Mouse (Mus musculus) heart, postnatal 25 days (tissue): ENCODE measurements at regions not wholly inside any gene's neighbourhood (a gene's known extent, or its start where the extent isn't known, plus 50 kb on each side); places are given as distances from the start of the nearest gene placed in this dataset.
"Not testable (repeated sequence)": the region's sequence is repeated elsewhere in the genome, so short reads cannot be mapped to it uniquely, and the experiment has no call there.

Experiments
- DNase-seq: peaks from one replicate; pipeline ENCODE4 v3.0.0; 2022; ENCODE audit warnings: low spot score
- intact Hi-C: fragments of 180-260 bp; cut with DNase I; formaldehyde crosslinking; loops from one replicate; pipeline ENCODE4 v1.15.1; 2025

DNA sequence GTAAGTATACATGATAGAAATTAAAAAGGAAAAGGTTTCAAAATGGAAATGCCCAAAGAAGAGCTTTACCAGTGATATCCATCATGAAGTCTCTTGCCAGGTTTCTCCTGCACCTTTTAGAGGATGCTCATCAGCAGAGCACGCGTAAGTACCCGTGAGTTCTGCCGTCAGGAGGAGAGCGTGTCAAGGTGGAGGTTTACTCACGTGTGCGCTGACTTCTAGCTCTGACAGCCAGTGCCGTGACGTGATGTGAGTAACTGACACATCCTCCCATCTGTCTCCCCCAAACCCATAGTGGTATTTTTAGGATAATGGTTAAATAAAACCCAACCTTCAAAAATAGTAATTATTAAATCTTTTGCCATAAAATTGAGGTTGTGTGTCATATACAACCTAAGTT lies 55.3 kb downstream of the Adra2a start:
- no peak for DNase-seq
- intact Hi-C loops = no loop called here

DNA sequence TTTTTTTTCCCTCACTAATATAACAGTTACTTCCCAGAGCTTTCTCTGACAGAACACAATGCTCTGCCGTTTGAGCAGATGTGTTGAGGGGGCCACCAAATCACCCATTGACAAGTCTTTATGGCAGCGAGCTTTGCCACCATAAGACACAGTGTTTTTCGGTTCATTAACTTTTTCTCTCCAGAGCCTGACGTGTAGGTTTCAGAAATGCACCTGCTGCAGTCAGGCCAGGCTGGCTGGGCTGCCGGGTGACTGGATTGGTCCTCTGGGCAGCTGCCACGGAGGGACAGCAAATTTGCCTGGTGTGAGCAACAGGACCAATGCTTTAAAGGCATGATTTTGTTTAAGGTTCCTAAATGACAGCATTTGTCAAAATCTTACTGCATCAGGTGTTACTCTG lies 55.8 kb downstream of the Adra2a start:
- intact Hi-C loops = no loop called here
- no peak for DNase-seq

DNA sequence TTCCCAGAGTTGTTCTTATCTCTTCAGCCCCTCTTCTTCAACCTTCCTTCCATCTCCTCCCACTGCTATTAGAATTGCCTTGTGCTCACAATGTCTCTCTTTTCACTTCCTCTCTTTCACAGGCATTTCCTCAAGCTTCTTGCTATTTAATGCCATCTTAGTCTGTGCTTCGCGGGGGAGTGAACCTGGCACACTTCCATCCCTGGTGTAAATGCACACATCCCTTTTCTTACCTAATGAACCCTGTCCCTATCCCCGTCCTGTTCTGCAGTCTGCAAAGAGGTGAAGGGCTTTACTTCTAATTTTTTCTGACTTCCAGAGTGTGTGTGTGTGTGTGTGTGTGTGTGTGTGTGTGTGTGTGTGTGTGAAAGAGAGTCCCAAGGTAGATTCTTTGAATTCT lies 62.6 kb downstream of the Adra2a start:
- DNase-seq = no peak
- intact Hi-C loops = no loop called here

DNA sequence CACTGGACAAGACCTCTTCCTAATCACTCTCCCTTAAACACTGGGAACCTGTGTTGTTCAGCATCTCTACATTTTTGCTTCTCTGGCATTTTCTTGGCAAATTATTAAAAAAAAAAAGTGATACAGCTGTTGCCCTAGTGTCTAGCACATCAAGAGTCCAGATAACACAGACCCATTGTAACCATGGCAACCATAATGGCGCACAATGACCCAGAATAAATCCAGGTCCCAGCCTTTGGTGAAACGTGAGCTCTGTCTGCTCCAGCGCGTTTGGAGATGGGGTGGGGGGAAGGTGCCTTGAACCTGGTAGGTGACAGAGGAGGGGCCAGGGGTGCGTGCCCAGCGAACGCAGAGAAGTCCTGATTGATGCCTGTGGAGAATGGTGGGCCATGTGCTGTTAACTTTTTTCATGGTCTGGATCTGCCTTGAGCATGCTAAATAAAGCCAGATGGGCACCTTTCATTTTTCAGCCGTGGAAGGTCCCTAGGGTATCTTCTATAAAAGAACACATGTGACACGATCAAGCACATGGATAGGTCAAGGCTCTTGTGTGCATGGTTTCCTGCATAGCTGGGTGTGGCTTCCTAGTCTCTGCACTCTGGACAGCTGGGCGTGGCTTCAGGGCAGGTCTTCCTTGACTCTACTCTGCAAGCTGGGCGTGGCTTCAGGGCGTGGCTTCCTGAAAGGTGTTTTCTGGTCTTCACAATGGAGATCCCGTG lies 63.3 kb downstream of the Adra2a start:
- no peak for DNase-seq
- intact Hi-C loops = no loop called here

DNA sequence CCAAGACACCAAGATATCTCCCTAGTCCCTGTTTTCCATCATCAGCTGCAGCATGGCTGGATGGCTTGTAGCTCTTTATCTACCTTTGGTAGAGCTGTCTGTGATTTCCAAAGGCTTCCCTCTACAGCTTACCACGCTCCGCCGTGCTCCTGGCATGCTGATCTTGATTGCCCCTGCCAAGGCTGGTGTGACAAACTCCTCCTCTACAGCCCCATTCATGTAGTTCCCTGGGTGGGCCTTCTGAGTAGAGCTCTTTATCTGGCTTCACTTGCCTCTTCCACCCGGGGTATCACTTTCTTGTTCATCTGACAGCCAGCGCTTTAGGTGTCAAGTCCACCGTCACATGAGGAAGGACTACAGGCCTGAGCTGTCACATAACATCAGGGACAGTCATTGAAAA lies 66.1 kb downstream of the Adra2a start:
- intact Hi-C loops = no loop called here
- no peak for DNase-seq

DNA sequence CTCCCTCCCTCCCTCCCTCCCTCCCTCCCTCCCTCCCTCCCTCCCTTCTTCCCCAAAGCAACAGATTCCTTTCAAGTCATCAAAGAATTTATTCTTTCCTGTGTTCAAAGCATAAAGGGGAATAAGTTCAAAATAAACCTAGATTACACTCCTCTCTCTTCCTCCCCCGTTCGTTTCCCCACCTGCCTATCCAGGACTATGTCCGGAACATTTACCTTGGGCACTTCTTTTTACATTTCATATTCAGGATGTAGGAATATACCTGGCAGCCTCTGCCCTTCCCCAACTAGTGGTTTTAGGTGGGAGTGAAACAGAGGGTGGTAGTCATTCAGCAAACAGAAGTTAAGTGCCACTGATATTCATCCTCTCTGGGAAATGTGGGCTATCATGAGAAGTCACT lies 68.7 kb downstream of the Adra2a start:
- intact Hi-C loops = no loop called here
- DNase-seq = no peak

DNA sequence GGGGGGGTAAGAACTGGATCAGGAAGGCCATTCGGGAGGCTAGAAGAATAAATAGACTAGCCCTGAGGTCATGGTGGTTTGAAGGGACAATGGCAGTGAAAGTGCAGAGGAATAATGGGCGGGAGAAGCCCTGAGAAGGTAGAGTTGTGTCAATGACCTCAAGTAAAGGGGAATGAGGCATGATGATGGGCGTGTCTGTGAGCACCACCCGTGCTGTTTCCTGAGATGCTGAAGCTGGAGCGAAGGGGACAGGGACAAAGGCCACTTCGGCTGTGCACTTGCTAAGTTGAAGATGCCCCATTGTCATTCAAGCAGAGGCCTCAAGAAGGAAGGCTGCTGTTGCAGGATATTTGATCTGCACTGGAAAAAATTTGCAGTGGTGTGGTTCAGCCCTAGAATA lies 69.5 kb downstream of the Adra2a start:
- DNase-seq = no peak
- intact Hi-C loops = no loop called here

DNA sequence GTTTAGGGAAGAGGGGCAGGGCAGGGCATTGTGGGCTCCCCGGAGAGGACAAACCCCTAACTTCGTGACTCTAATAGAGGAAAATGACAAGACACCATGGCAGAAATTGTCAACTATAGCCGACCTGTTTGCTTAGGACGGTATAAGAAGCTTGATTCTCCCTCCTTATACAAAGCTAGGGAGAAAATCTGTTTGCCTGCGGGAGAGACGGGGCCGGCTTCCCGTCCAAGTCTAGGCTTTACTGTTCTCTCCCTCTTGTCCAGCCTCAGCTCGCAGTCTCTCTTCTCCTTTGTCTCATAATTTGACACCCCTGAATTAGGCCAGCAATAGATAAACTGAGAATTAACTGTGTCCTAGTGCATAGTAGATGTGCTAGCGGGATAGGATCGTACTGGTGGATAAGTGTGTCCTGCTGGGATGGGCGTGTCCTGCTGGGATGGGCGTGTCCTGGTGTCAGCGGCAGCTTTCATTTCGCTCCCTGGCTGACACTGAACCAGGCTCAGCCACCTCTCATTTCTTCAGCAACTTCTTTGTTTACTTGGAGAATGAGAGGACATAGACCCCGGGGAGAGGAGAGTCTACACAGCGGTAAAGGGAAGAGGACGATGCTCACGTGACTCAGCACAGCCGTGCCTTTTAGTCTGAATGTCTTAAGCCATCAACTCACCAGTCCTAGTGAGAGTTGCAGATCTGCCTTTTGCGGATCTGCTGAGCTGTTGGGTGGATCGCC lies 70.8 kb downstream of the Adra2a start:
- intact Hi-C loops = no loop called here
- peak; percentile 10 for DNase-seq

DNA sequence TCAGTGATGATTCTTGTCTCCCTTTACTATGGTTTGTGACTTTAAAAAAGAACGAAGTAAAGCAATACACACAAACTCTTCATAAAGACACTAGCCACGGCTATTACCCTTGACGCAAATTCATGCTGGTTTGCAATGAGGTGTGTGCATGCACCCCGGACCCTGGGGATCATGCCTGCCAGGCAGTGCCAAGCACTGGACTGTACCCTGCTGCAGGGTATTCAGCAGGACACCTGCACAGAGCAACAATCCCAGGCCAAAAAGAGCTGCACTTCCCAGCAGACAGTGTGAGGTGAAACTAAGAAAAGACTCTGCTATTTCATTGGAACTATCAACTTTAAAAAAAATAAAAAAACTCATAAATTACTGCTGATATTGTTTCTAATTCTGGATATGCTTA lies 71.4 kb downstream of the Adra2a start:
- no peak for DNase-seq
- intact Hi-C loops = no loop called here

DNA sequence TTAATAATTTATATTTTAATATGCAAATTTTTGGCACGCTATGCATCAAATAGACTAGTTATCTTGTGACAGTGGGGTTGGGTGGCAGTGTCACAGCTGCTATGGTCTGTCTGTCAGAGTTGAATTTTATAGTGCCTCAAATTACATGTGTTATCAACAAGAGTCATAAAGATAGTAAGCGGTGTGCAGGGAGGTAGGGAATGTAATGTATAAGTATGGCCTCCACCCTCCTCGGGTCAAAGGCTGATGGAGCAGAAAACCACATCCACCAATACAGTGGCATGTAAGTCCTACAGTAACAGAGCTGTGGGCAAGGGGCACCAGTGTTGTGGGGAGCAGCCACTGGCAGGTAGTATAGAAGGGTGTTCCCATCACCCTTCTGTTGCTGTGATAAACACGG lies 72.9 kb downstream of the Adra2a start:
- intact Hi-C loops = no loop called here

DNA sequence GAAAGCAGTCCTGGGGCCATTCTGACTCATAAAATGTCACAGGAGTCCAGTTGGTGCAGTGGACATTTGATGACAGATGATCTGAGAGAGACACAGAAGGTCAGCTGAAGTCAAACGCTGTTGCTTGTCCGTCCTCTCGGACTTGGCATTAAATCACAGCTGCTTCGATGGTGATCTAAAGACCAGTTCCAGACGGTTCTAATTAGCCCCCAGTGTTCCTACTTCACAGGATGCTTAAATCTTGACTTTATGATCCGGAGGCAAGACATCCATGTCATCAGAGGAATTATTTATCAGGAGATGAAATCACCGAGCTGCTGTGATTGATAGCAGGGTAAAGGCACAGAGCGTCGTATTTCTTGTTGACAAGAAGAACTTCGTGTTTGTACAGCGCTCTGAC lies 73.7 kb downstream of the Adra2a start:
- no peak for DNase-seq

More for the DNA sequence above, 72.9 kb downstream of the Adra2a start:
- DNase-seq = no peak

DNA sequence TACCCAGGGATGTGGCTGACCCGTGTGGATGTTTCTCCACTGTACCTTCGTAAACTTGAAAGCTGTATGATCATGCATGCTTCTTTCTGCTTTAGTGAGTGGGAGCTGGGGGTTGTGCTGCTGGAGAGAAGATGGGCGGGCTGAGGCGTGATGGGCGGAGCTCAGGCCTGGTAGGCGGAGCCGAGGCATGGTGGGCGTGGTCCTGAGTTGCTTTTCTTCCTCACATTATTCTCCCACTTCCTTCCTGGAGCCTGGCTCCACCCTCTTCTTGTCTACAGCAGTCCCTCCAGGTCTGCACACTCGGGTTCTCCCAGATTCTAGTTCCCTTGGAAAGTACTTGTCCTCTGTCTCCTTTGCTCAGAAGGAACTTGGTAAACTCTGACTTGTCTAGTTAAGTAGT lies 79.6 kb downstream of the Adra2a start:
- no peak for DNase-seq
- intact Hi-C loops = no loop called here

More for the DNA sequence above, 73.7 kb downstream of the Adra2a start:
- intact Hi-C loops = no loop called here

DNA sequence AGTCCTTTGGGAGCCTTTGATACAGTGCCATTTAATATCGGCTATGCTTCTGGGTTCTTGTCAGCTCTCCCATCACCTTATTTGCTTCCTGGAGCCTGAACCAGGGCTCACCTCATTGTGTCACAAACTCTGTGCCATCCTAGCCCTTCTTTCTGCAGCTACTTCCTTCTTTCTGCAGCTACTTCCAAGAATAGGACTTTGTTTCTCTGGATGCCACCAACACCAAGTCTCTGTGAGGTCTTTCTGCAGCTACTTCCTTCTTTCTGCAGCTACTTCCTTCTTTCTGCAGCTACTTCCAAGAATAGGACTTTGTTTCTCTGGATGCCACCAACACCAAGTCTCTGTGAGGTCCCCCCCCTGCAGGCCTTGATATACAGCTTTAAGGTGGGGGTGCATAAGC lies 107.8 kb downstream of the Adra2a start:
- DNase-seq, intact Hi-C loops: not testable (repeated sequence)

DNA sequence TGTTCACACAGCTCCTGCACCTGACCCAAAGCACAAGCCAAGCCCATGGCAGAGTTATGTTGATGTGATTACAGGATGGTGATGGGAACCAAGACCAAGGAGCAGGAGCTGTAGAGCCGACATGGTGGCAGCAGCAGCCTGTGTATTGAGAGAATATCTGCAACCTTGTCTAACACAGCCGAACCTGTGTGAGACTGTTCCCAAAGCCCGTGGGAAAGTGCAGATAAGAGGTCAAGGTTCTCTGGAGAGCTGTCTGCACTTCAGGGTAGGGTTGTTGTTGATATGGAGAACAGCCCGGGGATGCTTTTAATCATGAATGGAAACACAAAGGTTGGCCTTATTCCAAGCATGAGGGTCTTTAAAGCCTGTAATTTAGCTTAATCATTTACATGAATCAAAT lies 110.4 kb downstream of the Adra2a start:
- no peak for DNase-seq
- intact Hi-C loops = no loop called here

DNA sequence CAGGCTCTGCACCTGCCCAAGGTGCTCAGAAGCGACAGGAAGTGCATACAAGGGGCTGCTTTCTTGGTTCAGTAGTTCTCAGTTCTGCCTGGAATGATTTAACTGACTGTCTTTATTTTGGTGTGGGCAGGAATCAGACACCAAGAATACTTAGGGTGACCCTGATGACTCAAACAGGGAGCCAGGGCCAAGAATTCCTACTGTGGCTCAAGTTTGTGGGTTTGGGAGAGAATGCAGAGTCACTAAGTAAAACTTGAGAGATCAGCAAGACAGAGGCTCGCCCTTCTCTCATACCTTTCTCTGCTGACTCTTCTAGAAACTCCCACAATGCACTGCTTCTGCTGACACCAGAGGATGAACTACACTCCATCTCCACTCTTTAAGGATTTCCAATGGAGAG lies 126.4 kb downstream of the Adra2a start:
- no peak for DNase-seq
- intact Hi-C loops = no loop called here

DNA sequence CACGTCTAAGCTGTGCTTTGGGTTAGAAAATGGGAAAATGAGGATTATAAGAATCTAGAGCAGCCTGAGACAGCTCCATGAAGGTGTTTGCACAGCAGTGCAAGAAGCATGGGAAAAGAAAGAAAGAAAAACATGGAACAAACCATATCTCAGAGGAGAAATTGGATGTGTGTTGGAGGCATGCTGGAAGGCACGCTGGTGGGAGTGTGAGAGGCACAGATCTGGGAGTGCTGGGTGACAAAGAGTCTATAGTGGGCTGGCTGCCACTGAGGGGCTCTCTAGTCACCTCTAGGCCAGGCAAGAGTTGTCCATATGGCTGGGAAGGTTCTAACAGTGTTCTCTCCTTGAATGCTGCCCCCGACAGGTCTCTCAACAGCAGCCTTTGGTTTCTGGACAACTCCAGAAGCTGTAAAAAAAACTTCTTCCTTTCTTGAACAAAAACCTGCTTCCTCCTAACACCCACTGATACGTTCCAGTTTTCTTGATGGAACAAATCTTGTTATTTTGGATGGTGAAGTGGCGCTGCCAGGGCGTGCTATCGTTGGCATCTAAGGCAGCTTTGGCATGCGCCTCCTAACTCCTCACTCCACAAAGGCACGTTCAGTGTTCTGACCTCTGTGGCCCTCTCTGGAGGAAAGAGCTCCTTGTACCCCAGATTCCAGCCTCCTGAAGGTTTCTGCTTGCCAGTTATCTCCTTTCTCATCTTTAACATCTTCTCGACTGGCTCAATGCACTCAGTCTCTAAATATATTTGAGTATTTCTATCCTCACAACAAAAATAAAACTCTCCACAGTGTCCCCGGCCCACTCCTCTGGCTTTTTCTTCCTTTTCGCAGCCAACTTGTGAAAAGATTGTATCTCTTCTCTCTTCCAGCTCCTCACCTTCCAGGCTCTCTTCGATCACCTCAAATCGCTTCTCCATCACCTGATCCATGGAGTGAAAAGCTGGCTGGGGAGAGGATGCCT lies 130.4 kb downstream of the Adra2a start:
- no peak for DNase-seq
- intact Hi-C loops = no loop called here

DNA sequence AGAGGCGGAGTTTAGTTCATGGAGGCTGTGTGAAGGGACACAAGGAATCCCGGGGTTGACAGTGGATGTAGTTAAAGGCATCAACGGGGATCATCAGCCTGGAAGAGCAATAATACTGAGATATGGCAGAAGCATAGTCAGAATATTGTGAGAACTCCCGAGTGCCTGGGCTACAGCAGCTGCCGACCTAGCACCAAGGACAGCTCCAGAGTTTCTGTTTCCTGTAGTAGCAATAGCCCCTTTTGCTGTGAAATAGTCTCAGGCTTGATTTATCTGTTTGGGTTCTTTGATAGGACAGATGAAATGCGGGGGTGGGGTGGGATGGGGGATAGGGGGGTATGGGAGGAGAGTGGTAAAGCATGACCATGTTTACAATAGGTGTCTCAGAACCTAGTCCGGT lies 131.8 kb downstream of the Adra2a start:
- intact Hi-C loops = no loop called here
- DNase-seq = no peak

DNA sequence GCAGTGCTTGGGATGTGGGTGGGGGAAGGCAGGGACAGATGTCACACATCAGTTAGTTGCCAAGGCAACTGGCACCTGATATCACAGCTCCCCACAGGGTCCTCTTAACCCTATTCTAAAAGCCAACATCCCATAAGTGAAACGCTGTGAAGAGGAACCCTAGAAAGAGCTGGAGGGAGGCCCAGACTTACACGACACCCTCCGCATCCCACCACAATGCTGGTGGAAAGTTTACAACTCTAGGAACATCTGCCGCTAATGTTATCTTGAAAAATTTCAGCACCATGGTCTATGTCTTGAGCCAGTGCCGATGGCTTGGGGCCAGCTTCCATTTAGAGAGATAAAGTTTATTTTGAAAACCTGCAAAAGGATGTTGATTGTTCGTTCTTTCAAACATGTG lies 133.5 kb downstream of the Adra2a start:
- no peak for DNase-seq
- intact Hi-C loops = no loop called here

DNA sequence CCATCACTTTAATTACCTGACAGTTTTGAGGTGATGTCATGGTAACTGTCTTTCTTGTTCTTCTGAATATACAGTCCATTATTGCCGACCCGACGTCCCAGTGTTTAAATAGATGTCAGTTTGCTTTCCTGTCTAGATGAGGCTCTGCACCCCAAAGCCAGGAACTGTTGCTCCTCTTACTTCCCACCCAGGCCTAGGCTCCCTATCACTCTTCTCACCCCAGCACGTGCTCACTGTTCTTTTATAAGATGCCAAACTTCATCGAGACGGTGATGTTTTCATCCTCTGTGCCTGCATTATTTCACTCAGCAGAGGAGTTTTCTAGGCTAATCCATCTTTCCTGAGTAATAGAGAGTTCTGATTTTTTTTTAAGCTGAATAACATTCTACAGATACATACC lies 156.5 kb downstream of the Adra2a start:
- intact Hi-C loops = no loop called here
- no peak for DNase-seq

DNA sequence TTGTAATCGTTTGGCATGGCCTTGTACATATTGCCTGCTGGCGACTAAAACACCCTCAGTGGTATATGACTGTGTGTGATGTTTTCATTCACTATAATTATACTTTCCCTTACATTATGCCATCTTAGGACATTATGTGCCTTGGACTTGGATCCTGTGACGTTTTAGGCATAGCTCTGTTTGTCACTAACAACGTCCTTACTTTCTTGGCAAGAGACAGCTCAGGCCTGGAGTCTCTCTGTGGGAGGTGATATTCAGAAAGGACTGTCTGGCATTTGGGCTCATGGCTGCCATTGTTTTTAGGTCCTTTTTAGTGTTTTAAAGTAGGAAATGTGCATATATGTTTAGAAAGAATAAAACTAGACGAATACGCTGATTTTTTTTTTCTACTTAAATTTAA lies 158.5 kb downstream of the Adra2a start:
- no peak for DNase-seq
- intact Hi-C loops = no loop called here

DNA sequence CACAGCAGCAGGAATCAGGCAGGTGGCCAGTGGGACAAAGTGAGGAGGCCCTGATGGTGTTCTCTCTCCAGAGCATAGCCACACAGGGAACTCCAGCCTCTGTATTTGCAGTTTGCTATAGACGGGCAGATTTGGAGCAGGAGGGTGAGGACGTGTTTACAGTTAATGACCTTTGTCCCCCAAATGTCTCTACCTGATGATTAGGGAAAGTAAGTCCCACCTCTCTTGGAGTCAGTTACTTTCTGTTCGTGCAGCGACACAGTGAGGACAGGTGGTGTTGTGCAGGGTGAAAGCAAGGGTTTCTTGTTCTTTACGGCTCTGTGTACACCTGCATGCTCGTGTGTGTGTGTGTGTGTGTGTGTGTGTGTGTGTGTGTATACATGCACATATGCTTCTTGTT lies 162.9 kb downstream of the Adra2a start:
- DNase-seq = no peak
- intact Hi-C loops = no loop called here
